Mouse (Mus musculus): ENCODE measurements at regions not wholly inside any gene's neighbourhood (a gene's known extent, or its start where the extent isn't known, plus 50 kb on each side); places are given as distances from the start of the nearest gene placed in this dataset.

GRCm38 (mm10) chr4:11887377-11887776 is 93.7 kb downstream of the Gm10604 start:
- TF ChIP-seq POLR2A (IDR thresholded peaks at IDR 0.05; ENCODE audit: low read depth, low read length) (no peak), CTCF (IDR thresholded peaks at IDR 0.05; ENCODE audit: extremely low read depth, insufficient read length, insufficient replicate concordance, low read depth, low read length) (no peak)
